Mouse (Mus musculus) lung, adult 10 weeks (tissue): ENCODE measurements around the gene Rhobtb3. TPM values are rescaled to one million over a fixed set of nuclear protein-coding genes. Genes with fewer than 3 reads are reported as not detected.

Source experiments
- polyA plus RNA-seq: library from polyadenylated mRNA; stranded (reverse); fragments of 350-450 nt; fragmentation: Illumina TruSeq; extraction: RNeasy Lipid Tissue Mini Kit (QIAGEN cat#74804); gene quantifications from one replicate; pipeline ENCODE4 v1.2.3, GENCODE M21; 2014; ENCODE audit warnings: low read depth, low replicate concordance; ENCODE audit not compliant: insufficient read depth

The Rhobtb3 gene
- 2.3 TPM for polyA plus RNA-seq

GRCm38 (mm10) chr13:75943189-75944043 is at the start of gene Rhobtb3:
TSS of gene Rhobtb3 (minus strand) at chr13:75943925.

DNA sequence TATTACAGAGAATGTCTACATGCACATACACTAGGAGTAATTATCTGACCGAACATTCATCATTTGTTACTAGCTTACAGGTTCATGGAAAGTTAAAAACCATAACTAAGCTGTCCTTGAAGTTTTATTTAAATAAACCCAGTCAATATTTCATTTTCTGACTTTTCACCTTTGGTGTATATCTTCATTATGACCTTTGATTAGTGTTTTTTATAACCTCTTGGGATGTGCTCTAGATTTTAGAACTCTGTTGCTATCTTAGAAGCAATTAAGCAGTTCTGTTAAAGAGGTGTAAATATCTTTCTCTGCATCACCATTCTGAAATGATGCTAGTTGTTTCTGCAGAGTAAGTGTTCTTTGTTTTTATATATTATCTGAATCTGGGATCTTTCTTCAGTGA is 23.1 kb upstream of the Rhobtb3 start, which contains the start of gene Spata9:
TSS of gene Spata9 (plus strand) at position 301 of the 400 bp plus-strand sequence.

GRCm38 (mm10) chr13:75839719-75840481 is 103.8 kb downstream of the Rhobtb3 start, which contains the start of gene Glrx:
TSS of gene Glrx (plus strand) at chr13:75839868.

Other genes with a start within 250 kb of the Rhobtb3 start
- 7.5 TPM for gene Ell2, start 237.2 kb downstream of the Rhobtb3 start, polyA plus RNA-seq
- 46.6 TPM for gene Glrx, start 104.1 kb downstream of the Rhobtb3 start, polyA plus RNA-seq
- not detected for gene Spata9, start 23.2 kb upstream of the Rhobtb3 start, polyA plus RNA-seq
- gene Rfesd, start 74.8 kb upstream of the Rhobtb3 start, polyA plus RNA-seq, result 15.1 TPM
- gene Gpr150, start 113.1 kb upstream of the Rhobtb3 start, polyA plus RNA-seq, result not detected
- gene Arsk, start 154.7 kb upstream of the Rhobtb3 start, polyA plus RNA-seq, result 5.8 TPM
- 7.1 TPM for gene Ttc37, start 154.8 kb upstream of the Rhobtb3 start, polyA plus RNA-seq